Mouse (Mus musculus) brain, adult 2 months (tissue): Measurements from ENCODE around the gene Fam45a.

Experiments
- DNase-seq: peaks from one replicate; pipeline ENCODE4 v3.0.0; 2011; ENCODE audit warnings: low read depth, low spot score

The Fam45a gene

GRCm38 (mm10) chr19:60811098-60812035 lies at the start of gene Fam45a:
Fam45a (plus strand) TSS chr19:60811585.
- DNase-seq, result peak; percentile 97

DNA sequence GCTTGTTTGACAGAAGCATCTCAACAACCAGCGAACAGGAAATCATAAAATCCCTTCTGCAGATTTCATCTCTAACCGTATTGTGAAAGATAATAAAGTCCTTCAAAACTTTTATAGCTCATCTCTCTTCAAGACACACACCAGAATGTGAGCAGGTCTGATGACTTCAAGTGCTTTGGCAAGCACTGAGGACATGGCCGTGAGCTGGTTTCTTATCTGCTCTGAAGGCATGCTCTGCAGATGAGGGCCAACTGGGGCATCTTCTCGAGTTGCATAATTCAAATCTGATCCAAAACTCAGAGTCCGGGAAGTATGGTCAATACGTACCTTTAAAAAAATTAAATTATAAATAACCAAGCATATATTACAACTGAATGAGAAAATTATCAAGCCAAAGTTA lies 38.0 kb upstream of the Fam45a start:
- DNase-seq, result no peak

GRCm38 (mm10) chr19:60782034-60782433 lies 29.4 kb upstream of the Fam45a start:
- no peak for DNase-seq

DNA sequence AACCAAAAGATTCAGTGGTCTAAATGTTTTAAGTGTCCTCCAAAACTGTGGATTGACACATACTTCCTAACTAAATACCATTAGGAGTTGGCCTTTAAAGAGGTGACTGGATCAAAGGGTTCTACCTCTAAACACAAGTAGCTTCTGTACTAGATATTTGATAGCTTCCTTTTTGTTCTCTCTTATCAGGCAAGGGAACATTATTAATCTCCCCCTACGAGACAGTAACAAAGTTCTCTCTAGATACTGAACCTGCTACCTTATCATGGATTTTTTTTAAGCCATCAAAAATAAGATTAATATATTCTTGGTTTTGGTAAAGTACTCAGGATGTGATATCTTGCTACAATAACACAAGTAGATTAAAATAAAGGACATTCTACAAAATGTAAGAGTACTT lies 26.7 kb upstream of the Fam45a start:
- DNase-seq, result no peak

- DNase-seq, result no peak
Observed at GRCm38 (mm10) chr19:60787465-60788150, 23.8 kb upstream of the Fam45a start.

DNA sequence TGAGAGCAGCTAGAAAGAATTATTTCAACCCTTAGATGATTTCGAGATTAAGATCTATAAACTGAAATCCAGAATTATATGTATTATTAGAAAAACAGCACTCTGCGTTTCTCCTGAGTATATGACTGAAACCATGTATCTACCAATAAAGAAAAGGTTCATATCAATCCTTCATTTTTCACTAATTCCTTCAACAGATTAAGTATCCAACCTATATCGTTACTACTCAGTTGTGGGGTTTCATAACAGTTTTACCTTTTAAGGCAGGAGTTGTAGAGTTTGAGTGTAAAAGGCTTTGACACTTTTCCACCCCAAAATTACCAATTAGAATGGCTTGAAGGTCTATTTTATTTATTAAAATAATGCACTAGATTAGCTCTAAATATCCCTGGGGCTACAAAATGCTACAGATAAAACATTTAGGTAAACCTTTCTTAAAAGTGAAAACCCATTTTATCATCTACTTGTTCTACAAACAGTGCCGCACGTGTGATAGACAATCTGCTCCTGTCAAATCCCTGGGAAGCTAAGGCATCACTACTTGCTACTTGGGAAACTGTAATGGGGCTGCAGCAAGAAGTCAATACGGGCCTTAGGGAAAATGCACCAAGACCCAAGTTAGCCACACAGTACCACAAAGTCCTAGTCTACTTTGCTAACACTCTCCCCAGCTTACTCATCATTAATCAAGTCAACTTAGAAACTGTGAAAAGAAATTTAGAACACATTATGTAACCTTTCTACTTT lies 23.0 kb upstream of the Fam45a start:
- no peak for DNase-seq

DNA sequence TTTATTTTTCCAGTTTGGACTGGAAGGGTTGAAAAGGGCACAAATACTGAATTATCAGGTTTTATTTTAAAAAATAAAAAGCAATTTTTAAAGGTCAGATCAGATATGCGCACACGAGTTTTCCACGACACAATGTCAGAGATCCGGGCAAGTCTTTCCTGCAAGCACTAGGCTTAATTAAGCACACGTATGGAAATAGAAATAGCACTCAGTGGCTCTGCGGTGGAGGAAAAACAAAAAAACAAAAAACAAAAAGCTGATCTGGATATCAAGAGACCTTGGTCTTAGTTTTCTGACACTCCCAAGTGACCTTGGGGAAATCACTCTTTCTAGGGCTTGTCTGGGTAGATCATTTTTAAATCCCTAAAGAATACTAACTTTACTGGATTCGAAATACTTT lies 21.9 kb upstream of the Fam45a start:
- no peak for DNase-seq

GRCm38 (mm10) chr19:60789919-60790506 lies 21.4 kb upstream of the Fam45a start:
- no peak for DNase-seq

- DNase-seq, result peak; percentile 97
Observed at GRCm38 (mm10) chr19:60790551-60791161, 20.7 kb upstream of the Fam45a start, which contains the start of gene Eif3a. Eif3a (minus strand) TSS chr19:60790658.

GRCm38 (mm10) chr19:60791164-60791563 lies 20.2 kb upstream of the Fam45a start:
- no peak for DNase-seq

GRCm38 (mm10) chr19:60793170-60793707 lies 18.1 kb upstream of the Fam45a start:
- DNase-seq, result no peak

- peak; percentile 20 for DNase-seq
Observed at GRCm38 (mm10) chr19:60795244-60795643, 16.1 kb upstream of the Fam45a start.

DNA sequence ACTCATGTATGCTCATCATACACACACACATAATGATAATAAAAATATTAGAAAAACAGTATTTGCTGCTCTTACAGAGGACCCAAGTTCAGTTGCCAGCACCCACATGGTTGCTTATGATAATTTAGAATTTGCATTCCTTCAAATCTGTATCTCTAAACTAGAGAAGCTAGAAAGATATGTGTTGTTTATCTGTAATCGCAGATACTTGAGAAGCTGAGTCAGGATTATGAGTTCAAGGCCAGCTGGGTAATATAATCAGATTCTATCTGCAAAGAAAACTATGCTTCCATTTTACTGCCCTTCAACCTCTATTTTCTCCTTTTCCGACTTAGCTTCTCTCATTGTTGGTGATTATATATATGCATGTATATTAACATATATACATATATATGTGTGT lies 14.0 kb upstream of the Fam45a start:
- no peak for DNase-seq

DNA sequence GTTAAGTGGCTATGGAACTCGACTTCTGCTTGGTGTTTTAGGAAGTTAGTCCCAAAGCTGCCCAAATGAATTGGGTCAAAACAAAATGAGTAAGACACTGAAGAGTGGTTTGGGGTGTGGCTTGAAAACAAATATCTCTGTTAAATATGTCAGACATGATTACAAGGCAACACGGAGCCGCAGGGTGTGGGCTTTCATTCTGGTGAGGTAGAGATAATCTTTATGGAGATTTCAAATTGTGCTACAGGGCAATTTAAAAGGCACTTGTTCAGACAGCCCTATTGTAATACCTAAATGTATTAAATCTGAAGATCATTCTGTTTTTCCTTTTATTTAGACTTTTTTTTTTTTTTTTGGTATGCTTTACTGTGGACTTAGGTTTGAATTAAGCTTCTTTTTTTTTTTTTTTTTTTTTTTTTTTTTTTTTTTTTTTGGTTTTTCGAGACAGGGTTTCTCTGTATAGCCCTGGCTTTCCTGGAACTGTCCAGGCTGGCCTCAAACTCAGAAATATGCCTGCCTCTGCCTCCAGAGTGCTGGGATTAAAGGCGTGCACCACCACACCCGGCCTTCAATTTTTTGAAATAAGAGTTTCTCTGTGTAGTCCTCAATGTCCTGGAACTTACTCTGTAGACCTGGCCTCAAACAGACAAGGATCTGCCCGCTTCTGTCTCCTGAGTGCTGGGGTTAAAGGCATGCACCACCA lies 11.4 kb upstream of the Fam45a start:
- DNase-seq, result no peak

DNA sequence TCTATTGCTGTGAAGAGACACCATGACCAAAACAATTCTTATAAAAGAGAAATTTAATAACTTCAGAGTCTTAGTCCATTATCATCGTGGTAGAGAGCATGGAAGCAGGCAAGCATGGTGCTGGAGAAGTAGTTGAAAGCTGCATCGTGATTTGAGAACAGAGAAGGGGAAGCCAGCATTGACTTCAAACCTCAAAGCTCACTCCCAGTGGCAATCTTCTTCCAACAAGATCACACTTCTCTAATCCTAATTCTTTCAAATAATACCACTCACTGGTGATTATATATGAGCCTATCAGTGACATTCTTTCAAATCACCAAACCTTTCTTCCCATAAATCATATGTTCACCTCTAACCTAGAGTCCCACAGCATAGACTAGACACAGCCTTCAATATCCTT lies 6.5 kb upstream of the Fam45a start:
- no peak for DNase-seq

- DNase-seq, result no peak
Observed at GRCm38 (mm10) chr19:60809927-60810326, 1.5 kb upstream of the Fam45a start.

DNA sequence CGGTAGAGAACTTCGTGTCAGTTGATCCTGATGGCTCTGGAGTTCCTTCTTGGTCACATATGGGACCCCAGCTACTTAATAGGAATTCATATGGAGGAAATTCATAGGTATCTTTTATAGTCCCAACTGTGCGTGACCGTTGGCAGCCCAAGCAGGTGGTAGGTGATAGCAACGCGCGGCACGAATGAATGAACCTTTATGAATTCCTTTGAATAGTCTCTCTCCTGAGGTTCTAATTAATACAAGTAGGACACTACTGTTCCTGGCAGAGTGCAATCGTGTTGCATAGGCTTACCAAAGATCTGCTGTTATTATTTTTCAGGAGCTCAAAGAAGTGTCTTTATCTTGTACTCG lies 628 bp downstream of the Fam45a start:
- no peak for DNase-seq

DNA sequence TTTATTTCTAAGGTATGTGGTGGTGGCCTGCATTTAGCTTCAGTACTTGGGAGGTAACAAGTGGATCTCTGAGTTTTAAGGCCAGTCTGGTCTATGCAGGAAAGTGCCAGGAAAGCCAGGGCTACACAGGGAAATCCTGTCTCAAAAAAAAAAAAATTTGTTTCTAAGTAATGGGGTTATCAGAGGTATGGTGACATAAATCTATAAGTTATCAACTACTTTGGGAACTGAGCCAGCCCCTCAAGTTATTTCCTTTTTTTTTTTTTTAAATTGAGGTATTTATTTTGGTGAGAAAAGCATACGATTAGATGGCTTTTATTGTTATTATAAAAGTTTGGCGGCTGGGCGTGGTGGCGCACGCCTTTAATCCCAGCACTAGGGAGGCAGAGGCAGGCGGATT lies 1.7 kb downstream of the Fam45a start:
- DNase-seq, result no peak

GRCm38 (mm10) chr19:60818677-60819076 lies 7.3 kb downstream of the Fam45a start:
- DNase-seq, result peak; percentile 18

DNA sequence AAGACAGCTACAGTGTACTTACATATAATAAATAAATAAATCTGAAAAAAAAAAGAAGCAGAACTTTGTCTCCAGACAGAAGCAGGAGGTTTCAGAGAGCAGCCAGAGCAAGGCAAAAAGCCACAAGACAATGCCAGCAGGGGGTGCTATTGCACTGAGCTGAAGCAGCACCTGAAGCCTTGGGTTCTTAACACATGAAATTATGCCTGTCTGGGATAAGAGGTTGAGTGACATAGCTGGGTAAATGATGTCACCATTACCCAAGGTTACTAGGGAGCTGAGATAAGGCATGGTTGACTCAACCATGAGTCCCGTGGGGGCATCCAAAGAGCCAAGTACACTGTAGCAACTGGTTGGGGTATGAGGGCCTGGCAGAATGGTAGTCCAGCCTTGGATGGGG lies 26.4 kb downstream of the Fam45a start:
- peak; percentile 83 for DNase-seq
